Mouse (Mus musculus) spleen, embryonic (tissue): ENCODE measurements around the gene Lgi4.

Experiments used
- CTCF ChIA-PET: fragments of 350-600 bp; sonication (Branson Sonifier 250); formaldehyde crosslinking; loops from one replicate; lab custom pipeline; 2022; lab: Charles Lee

Lgi4 gene

DNA sequence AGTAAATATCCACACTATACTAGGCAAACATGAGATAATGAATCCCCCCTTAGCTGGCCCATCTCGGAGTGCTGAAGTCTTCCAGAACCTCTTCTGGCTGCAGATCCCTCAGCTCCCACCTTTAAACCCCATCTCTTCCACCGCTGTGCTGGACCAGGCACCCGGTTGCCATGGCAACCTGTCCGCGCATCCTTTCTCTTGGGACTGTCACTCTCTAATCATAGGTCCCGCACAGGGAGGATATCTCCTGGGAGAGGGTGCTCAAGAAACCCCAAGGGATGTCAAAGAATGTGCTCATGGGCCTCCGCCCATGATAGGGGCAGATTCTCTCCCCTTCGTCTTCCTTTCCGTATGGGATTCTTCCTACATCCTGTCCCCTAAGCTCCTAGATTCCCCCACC, 8.2 kb upstream of the Lgi4 start:
- CTCF ChIA-PET, result interaction anchor here (1.8 kb wide), 1 partner anchor 9 kb away, joined by 6 read pairs; the partner anchor contains the start of gene Fxyd5

DNA sequence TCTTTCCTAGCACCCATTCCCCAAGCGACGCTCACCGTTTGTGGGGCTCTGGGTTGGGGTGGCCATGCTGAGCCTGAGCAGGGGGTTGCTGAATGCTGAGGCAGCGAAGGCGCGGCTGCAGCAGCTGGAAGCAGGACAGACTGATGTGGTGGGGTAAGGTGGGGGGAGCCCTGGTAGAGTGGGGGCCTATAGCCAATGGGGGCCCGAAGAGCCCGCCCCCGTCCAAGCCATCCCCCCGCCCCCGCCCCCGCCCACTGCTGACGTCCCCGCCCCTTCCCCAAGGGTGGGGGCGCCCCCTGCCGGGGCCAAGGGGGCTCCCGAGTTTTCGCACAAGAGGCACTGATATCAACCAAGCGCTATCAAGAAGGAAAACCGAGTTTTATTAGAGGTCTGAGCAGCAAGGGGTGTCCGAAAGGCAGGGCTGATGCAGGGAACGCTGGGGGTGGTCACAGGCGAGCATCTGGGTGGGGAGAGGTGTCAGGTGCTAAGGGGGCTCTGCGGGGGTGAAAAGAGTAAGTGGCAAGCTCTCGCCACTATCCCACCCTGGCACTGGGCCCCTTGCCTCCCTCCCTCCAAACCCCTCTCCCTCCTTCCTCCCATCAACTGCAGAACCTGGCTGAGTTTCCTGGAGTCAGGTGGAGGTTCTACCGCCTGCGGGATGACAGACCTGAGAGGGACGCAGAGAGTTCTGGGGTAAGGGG, 7.7 kb upstream of the Lgi4 start, which contains the start of gene Fxyd7:
Fxyd7 (minus strand) TSS at position 147 of the 701 bp plus-strand sequence.
- CTCF ChIA-PET, result interaction anchor here (1.8 kb wide), 1 partner anchor 9 kb away, joined by 6 read pairs; the partner anchor contains the start of gene Fxyd5

DNA sequence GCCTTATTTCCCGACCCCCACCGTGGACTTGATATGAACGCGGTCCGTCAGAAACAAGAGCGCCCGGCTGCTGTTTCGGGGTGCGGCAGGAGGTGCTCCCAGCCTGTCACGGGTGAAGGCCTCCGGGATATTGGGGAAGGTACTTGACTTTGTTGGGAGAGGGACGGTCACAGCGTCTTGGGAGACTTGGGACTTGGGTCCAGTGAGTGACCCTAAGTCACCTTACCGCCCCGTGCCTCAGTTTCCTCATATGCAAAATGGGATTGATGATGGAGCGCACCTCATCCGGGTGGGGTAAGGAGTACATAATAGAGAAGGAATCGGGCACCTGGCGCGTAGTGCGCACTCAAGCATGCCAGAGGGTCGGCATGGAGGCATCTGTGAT, 6.9 kb upstream of the Lgi4 start:
- CTCF ChIA-PET, result interaction anchor here (1.8 kb wide), 1 partner anchor 10 kb away, joined by 6 read pairs; the partner anchor contains the start of gene Fxyd5

DNA sequence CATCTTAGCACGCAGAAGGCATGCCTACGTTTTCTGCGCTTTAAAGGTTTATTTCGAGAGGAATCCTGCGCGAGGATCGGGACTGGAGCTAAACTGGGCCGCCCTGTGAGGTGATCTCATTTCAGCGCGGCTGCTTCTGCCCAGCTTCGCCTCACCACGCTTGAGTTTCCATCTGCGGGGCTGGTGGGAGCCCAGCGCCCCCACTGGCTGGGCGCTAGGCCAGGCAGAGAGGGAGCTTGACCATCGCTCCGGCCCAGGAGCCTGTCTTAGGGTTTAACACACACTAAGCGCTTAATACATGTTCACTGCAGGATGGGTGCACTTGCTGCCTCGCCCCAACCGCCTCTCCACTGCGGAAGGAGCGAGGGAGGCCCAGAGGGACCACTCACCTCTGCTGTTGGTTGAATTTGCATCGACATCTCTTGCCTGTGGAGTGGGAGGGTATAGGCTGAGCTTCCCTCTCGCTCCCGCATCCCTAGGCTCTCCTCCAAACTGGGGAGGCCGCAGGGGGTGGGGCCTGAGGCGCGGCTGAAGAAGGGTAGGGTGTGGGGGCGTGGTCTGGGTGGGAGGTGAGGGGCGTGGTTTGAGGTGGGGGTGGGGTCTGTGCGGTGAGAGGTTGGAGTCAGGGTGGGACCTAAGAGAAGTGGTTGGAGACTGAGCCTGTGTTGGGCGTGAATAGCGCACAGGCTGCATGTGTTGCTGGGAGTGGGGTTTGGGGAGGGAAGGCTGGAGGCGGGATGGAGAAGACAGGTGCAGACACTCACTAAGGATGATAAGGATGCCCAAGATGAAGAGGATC, 6.3 kb upstream of the Lgi4 start:
- CTCF ChIA-PET, result no interaction called here

DNA sequence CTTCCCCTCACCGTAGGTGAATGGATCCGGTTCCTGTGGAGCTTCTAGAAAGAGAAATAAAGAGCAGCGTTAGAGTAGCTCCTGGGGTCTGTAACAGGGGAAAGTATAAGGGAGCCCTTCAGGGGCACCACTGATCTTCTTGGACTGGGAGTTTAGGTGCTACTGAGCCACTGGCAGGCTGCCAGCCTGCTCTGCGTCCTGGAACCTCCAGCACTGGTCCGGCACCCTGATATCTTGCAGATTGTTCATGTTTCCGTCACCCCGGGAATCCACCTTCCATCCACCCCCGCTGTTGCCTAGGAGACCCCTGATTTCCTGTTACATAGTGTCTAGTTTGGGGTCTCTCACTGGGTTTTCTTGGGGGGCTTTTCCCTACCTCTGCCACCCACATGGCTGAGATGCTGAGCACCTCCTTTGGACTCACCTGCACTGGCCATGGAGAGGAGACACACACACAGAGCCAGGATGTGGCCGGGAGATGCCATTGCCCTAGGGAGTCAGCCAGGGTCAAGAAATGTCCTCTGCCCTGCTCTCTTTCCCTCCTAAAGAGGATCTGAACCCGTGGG, 5.2 kb upstream of the Lgi4 start:
- CTCF ChIA-PET, result interaction anchor here (0.7 kb wide), 1 partner anchor 33 kb away, joined by 4 read pairs; no protein-coding TSS in a partner anchor

DNA sequence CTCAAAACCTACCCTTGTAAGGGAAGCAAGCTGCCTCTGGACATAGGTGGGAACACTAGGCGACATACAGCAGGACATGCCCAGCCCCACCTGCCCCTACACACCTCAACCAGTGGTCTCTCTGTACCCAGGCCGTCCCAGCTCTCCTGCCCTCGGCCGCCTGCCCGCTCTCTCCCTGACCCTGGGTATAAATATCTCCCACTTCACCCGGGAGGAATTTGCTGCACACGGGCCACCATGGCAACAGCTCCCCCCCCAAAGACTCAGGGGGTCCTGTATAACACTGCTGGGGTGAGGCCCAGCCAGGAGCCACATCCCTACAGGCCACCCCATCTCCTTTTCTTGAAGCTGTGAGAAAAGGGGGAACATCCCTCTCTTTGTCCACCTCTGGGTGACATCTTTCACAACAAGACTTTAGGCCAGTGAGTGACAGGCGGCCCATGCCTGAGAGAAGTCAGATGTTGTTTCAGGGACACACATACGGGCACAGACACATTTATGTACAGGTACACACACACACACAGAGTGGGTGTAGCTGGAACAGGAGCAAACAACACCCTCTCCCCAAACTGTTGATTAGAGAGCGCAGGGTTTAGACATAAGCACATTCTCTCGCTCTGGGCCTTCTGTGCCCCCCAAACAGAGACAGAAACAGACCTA, 4.4 kb upstream of the Lgi4 start:
- CTCF ChIA-PET, result interaction anchor here (0.5 kb wide), 1 partner anchor 11 kb away, joined by 4 read pairs; no protein-coding TSS in a partner anchor

DNA sequence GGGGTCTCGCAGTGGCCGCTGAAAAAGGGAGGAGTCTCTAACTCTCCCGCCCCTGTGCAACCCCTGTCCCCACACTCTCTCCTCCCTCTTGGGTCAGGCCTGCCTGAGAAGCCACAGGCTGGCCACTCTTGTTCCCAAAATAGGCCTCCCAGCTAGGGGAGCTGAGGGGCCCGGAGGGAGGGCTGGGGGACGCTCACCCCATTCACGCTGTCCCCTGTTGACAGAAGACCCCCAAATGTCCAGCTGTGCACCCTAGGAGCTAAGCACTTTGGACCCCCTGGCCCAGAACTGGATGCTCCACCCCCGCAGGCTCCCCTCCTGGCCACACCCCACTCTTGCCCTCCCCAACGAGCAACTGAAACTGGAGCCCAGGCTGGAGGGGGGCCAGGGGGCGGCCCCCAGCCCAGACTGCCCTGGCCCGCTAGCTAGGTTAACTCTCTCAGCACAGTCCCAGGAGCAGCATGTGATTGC, 3.8 kb upstream of the Lgi4 start:
- CTCF ChIA-PET, result interaction anchor here (0.5 kb wide), 1 partner anchor 10 kb away, joined by 4 read pairs; no protein-coding TSS in a partner anchor

DNA sequence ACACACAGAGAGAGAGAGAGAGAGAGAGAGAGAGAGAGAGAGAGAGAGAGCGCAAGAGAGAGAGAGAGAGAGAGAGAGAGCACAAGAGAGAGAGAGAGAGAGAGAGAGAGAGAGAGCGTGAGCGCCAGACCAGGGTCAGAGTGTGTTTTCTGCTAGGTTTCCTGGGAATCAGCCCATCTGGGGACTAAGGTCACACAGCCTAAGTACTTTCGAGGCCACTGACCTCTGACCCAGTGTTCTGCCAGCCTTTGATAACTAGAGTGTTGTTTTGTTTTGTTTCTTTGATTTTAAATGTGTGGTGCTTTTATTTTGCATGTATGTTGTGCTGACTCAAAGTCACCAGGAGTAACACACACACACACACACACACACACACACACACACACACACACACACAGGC, 3.3 kb upstream of the Lgi4 start:
- CTCF ChIA-PET, result no interaction called here

DNA sequence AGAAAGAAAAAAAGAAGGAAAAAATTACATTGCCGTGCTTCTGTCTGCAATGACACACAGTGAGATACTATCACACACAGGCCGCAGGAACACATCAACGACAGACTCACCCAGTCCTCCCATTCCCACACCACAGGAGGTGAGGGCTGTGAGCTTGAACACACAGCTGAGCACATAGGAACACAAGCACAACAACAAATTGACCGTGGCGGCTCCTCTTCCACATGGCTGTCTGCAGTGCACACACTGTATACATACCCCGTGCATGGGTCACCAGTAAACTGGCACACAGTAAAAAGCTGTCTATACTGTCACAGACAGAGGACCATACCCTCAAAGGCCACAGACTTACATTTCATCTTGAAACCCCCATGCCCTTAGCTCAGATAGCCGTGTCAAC, 2.7 kb upstream of the Lgi4 start:
- CTCF ChIA-PET, result no interaction called here

DNA sequence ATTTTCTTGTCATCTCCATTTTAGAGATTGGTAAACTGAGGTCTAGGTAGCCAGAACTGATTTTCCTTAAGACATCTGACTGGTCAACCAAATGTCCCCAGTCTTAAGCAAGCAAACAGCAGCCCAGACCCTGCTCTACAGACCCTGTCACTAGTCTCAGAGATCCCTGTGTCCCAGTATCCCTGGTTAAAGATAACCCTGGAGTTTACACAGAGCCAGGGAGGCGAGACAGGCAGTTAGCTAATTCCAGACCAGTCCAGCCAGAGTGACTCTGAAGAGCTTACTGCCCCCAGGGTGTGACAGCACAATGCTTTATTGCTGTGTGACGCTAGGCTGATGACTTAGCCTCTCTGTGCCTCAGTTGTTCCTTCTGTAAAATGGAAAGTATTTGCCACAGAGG, 2.1 kb upstream of the Lgi4 start, which contains the start of gene Fxyd1:
Fxyd1 (minus strand) TSS at position 129 of the 400 bp plus-strand sequence.
- CTCF ChIA-PET, result no interaction called here

DNA sequence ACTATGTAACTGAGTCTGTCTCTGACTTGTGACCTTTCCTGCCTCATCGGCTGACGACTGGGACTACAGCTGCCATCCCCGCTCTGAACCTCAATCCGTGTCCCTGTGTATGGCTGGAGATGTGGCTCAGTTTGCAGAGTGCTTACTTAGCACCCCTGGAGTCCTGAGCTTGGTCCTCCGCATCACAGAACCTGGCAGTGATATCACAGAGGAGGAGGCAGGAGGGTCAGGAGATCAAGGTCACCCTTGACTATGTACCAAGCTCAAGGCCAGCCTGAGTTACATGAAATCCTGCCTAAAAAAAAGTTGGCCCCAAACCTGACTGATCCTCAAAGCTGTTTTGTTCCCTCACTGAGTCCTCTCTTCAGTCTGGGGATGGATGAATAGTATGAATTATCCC, 1.4 kb upstream of the Lgi4 start:
- CTCF ChIA-PET, result interaction anchor here (0.8 to 1.0 kb wide), 3 partner anchors 39 to 198 kb away, joined by 3 to 4 read pairs (median 4); no protein-coding TSS in a partner anchor

DNA sequence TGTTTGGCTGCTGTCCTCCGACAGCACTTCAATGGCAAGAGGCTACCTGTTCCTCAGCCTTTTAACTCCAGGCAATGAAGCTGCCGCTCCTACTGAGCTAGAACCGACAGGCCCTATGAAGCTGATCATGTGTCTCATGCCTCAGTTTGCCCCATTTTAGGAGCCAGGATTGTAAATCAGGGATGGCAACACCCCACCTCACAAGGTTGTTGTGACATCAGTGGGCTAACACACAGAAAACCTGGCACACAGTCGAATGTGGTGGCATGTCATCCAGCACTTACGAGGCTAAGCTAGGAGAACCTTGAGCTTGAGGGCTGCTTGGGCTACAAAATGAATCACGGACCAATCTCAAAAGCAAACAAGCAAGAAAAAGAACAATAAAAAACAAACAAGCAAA, 931 bp upstream of the Lgi4 start:
- CTCF ChIA-PET, result interaction anchor here (0.8 to 1.2 kb wide), 4 partner anchors 39 to 198 kb away, joined by 3 to 4 read pairs (median 4); no protein-coding TSS in a partner anchor

DNA sequence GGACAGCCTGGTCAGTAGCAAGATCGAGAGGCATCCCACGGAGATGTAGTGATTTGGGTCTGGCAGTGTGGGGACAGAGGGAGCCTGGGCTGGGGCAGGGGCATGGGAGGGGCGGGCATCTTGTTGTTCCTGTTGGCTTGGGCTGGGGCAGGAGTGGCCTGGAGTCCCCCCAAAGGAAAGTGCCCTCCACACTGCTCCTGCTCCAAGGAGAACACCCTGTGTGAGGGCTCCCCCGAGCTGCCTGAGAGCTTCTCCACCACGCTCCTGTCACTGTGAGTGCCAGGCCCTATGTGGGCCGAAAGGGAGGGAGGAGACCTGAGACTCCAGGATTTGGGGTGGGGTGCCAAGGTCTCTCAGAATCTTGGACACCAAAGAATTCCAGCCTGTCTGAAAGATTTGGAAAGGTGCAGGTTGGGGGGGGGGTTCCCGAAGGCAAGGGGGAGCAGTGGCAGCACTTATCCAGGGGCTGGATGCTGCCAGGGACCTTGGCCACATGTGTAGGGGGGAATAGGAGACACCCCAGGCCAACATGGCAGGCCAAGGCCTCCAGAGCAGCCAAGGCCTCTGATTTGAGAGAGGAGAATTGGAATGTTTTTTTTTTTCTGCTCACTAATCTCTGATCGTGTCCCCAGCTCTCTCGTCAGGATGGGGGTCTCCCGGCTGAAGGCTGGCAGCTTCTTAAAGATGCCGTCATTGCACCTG, 928 bp downstream of the Lgi4 start:
- CTCF ChIA-PET, result interaction anchor here (0.7 kb wide), 1 partner anchor 18 kb away, joined by 3 read pairs; no protein-coding TSS in a partner anchor

DNA sequence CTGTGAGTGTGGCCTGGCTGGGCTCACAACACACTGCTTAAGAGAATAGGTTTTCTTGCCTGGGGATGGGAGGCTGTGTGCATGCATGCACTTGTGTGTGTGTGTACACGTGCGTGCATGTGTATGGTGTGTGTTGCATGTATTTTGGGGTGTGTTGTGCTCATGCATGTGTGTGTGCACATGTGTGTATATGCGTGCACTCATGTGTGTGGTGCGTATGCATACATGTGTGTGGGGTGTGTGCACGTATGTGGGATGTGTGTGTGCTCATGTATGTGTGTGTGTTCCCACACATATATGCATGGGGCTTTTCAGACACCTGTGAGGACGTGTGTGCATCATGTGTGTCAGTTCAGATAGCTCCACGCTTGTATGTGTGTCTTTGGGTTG, 1.5 kb downstream of the Lgi4 start:
- CTCF ChIA-PET, result interaction anchor here (0.5 to 0.7 kb wide), 2 partner anchors 17 to 37 kb away, joined by 3 to 4 read pairs; no protein-coding TSS in a partner anchor

DNA sequence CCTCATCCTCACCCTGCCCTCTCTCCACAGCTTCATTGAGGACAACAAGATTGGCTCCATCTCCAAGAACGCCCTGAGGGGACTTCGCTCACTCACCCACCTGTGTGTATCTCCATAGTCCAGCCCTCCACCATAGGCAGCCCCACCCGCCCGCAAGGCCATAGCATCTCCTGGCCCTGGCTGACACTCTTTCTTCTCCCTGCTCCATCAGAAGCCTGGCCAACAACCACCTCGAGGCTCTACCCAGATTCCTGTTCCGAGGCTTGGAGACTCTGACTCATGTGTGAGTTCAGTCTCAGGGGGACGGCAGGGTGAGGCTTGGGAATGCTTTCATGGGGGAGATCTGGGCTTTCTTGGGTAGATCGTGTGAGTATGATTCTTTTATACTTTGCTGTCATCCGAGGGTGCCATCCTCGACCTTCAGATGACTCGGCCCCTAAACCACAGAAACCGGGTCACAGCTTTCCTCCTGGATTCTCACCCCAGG, 4.0 kb downstream of the Lgi4 start:
- CTCF ChIA-PET, result no interaction called here

DNA sequence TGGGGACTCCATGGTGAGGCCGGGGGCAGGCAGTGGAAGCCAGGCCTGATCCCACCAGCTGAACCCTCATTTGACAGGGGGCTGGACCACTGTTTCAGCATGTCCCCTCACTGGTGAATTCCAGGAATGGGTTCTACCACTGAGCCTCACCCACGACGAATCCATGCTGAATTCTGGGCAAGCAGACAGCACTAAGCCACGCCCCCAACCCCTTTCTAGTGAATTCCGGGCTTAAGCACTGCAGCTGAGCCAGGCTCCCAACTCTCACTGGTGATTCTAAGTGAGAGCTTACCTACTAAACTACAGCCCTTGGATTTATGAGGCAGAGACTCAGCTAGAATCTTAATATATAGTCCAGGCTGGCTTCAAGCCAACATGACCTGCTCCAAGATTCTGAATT, 8.7 kb downstream of the Lgi4 start:
- CTCF ChIA-PET, result interaction anchor here (0.7 kb wide), 1 partner anchor 16 kb away, joined by 3 read pairs; no protein-coding TSS in a partner anchor

DNA sequence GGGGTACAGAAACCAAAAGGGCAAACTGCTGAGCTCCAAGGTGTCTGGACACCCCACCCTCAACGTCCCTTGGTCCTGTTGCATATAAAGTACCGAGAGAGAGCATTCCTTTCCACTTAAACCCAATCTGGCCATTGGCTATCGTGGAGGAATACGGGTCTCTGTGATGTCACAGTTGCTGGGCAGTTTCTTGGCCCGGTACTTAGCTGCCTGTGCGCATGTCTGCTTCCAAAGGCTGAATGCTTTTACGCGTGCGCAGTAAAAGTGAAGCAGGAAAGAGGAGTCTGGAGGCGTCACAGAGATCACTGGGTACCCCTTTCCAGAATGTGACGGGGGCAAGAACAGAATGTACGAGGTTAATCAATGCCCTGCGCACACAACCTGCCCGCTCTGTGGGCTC, 10.3 kb downstream of the Lgi4 start:
- CTCF ChIA-PET, result no interaction called here

DNA sequence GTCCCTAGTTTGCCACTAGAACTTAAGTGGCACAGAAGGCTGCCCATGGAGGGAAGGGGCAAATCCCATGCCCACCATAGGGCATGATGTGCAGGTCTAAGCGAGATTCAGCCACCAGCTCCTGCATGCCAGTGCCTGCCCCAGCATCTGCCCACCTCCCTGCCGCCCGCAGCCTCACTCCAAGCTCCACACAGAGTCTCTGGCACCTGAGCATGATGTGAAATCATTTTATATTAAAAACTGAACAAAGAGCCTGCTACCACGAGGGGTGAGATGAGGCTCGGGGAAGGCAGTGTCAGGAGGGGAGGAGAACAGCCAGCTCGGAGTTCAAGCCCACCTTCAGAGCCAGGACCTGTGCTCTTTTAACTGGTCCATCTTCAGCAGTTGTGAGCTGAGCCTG, 11.2 kb downstream of the Lgi4 start:
- CTCF ChIA-PET, result no interaction called here

DNA sequence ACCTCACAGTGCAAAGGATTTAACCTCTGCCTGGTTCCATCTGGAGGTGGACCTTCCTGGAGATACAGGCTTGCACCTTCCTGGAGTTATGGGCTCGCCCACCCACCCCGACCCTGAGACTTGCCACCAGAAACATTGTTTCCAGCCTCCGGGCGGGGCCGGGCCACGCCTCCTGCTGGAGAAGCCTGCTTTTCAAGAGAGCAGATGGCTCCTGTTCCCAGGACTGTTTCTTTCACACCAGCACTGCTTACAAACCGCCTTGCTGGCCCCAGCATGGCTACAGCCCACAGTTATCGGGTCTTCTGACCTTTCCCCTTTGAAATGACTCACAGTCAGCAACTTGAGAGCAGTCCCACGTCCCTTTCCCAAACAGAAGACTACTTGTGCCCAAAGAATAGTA, 13.2 kb downstream of the Lgi4 start:
- CTCF ChIA-PET, result no interaction called here

DNA sequence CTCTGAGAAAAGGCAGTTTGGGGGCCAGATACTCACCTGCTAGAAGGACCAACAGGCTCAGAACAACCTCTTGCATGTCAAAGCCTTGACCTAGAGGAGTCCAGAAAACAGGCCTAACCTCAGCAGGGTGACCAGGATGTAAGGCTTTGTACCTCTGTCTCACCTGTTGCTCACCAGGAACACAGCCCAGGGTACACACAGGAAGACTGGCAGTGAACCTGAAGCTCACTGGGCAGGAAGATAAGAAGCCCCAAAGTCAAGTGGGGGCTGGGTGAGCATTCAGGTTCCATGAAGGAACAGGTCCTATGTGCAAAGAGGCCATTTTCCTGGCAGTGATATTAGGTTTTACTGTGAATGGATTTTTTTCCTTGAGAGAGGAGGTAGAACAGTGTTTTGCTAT, 14.4 kb downstream of the Lgi4 start:
- CTCF ChIA-PET, result no interaction called here
